Mouse (Mus musculus) layer of hippocampus, adult 2 months (tissue): Measurements from ENCODE around the gene Fat1. TPM values are rescaled to one million over a fixed set of nuclear protein-coding genes. Genes with fewer than 3 reads are reported as not detected.
"Not testable (repeated sequence)": the region's sequence is repeated elsewhere in the genome, so short reads cannot be mapped to it uniquely, and the experiment has no call there.

ENCODE experiments used
- DNase-seq, 2 experiments: peaks; one replicate each; pipeline ENCODE4 v3.0.0; 2022; ENCODE audit warnings: low spot score in 2 of 2
- H3K27ac ChIP-seq: fragments of 200-600 bp; 2 replicates; pipeline ENCODE4 v1.8.1; 2022
- H3K4me3 ChIP-seq: fragments of 200-600 bp; 2 replicates; pipeline ENCODE4 v1.8.1; 2022; ENCODE audit warnings: mild to moderate bottlenecking
- CTCF ChIP-seq: fragments of 200-600 bp; conservative IDR thresholded peaks from 2 replicates; pipeline ENCODE4 v1.8.1; 2022; ENCODE audit warnings: antibody characterized with exemption, mild to moderate bottlenecking, moderate library complexity
- total RNA-seq, 2 experiments: library from RNA; stranded (reverse); gene quantifications; 2 replicates each; pipeline ENCODE4 v1.2.3; 2021

Fat1 gene
- total RNA-seq, 2 experiments from 2014 or later: 22.2 to 24.7 TPM

DNA sequence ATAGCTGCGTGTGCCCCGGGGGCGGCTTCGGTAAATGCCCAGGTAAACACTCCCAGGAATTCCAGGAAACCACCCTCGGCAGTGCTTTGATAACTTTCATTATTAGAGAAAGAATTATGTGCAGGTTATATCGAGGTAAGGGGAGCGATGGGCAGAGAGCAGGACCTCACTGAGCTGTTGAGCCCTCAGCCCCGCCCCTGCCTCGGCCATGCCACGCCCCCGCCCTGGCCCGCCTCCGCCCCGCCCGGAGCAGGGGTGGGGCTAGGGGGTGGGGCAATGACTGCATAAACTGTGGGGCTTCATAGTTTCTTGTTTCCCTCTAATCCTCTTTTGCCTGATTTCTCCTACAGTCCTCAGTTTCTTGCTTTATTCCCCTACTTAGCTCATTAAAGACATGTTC is 103.1 kb downstream of the Fat1 start:
- H3K27ac ChIP-seq: no peak overlapping the region
- H3K4me3 ChIP-seq: no peak overlapping the region
- no peak for TF ChIP-seq CTCF
- DNase-seq: no peak

GRCm38 (mm10) chr8:45044160-45044559 is 108.9 kb downstream of the Fat1 start:
- no peak for TF ChIP-seq CTCF
- Histone ChIP-seq H3K27ac (no peak overlapping the region), H3K4me3 (no peak overlapping the region)
- DNase-seq: no peak

GRCm38 (mm10) chr8:45050451-45050850 is 115.2 kb downstream of the Fat1 start:
- no peak overlapping the region for H3K27ac ChIP-seq
- DNase-seq: no peak
- no peak for TF ChIP-seq CTCF
- H3K4me3 ChIP-seq: no peak overlapping the region

GRCm38 (mm10) chr8:45051236-45051635 is 116.0 kb downstream of the Fat1 start:
- no peak overlapping the region for H3K27ac ChIP-seq
- no peak for DNase-seq
- no peak for TF ChIP-seq CTCF

DNA sequence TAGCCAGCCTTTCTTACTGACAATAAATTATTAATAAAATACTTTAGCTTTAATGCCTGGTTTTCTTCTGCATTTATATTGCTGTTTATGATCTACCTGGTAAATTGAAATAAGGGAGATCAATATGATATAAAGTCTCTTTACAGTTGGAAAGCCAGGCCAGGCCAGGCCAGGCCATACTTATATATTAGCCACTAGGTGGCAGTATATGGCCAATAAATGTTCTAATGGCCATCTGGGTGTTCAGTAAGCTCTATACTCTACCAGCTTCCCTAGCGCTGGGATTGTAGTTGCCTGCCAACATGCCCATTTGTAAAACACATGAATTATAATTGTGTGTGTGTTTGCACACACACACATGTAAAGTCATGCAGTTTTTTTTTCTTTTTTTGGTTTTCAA is 117.0 kb downstream of the Fat1 start:
- H3K27ac ChIP-seq: no peak overlapping the region
- TF ChIP-seq CTCF: peak; percentile 75
- H3K4me3 ChIP-seq: no peak overlapping the region
- DNase-seq: no peak

More at GRCm38 (mm10) chr8:45051236-45051635, 116.0 kb downstream of the Fat1 start:
- no peak overlapping the region for H3K4me3 ChIP-seq

DNA sequence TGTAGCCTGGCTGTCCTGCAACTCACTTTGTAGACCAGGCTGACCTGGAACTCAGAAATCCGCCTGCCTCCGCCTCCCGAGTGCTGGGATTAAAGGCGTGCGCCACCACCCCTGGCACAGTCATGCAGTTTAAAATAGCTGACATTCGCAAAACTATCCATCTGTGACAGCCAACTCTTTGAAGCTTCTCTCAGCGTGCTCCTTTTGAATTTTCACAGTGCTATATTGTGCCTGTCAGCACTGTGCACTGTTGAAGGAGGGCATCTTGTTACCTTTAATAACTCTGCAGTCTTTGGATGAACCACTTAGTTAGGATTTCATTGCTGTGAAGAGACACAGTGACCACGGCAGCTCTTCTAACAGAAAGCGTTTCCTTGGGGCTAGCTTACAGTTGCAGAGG is 117.4 kb downstream of the Fat1 start:
- no peak overlapping the region for H3K27ac ChIP-seq
- TF ChIP-seq CTCF: no peak
- H3K4me3 ChIP-seq: no peak overlapping the region
- no peak for DNase-seq

DNA sequence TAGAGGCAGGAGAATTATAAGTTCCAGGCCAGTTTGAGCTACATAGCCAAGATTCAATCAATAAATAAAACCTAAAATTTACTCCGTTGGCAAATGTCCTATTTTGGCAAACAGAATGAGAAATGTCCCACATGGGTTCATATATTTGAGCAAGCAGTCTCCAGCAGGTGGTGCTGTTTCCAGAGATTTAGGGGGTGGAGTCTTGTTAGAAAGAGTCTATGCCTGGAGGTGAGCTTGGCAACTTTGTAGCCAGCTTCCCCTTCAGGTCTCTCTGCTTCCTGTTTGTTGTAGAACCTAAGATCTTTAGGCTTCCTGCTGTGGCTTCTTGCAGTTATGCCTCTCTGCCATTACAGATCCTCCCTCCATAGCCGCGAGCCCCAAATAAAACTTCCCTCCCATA is 120.3 kb downstream of the Fat1 start:
- H3K27ac ChIP-seq: no peak overlapping the region
- TF ChIP-seq CTCF: peak; percentile 35
- DNase-seq: no peak
- no peak overlapping the region for H3K4me3 ChIP-seq

GRCm38 (mm10) chr8:45056810-45057209 is 121.6 kb downstream of the Fat1 start:
- peak; percentile 55 for TF ChIP-seq CTCF
- H3K27ac ChIP-seq: no peak overlapping the region
- no peak for DNase-seq

DNA sequence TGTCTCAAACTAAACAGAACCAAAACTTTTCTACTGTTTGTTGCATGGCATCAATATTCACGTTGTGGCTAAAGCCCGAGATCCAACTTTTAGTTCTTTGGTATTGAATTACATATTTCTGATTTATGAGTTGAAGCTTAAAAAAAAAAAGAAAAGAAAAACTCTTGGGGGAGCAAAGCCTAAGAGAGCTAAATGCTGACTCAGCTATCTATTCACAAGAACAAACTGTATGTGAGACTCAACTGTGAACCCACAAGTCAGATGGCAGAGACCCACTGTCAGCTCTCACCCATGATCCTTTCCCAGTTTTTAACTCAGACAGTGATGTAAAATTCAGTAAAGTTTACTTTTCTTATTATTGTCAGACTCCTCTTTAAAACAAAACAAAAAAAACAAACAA is 124.8 kb downstream of the Fat1 start:
- Histone ChIP-seq H3K4me3 (no peak overlapping the region), H3K27ac (no peak overlapping the region)
- no peak for DNase-seq
- no peak for TF ChIP-seq CTCF

More at GRCm38 (mm10) chr8:45056810-45057209, 121.6 kb downstream of the Fat1 start:
- H3K4me3 ChIP-seq: no peak overlapping the region

DNA sequence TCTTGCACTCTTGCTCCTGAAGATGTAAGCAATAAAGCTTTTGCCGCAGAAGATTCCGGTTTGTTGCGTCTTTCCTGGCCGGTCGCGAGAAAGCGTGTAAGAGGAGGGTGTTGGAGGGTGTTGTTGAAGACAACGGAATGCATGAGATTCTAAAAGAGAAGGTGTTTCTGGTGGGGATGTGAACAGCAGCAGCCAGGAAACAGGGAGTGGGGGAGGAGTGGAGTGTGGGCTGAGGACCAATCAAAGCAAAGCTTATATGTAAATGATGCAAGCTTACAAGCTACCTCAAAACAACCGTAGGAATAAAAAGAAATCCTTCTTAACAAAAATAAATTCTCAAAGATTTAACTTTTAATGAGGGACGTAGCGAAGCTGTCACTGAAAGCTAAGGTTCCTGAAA is 127.1 kb downstream of the Fat1 start:
- Histone ChIP-seq H3K27ac (no peak overlapping the region), H3K4me3 (no peak overlapping the region)
- TF ChIP-seq CTCF: no peak
- DNase-seq: no peak

GRCm38 (mm10) chr8:45062982-45063924 is 128.0 kb downstream of the Fat1 start:
- no peak for DNase-seq
- Histone ChIP-seq H3K4me3 (no peak overlapping the region), H3K27ac (no peak overlapping the region)
- no peak for TF ChIP-seq CTCF

GRCm38 (mm10) chr8:45064197-45064869 is 129.1 kb downstream of the Fat1 start:
- DNase-seq: no peak
- no peak overlapping the region for H3K27ac ChIP-seq
- no peak overlapping the region for H3K4me3 ChIP-seq
- TF ChIP-seq CTCF: no peak

DNA sequence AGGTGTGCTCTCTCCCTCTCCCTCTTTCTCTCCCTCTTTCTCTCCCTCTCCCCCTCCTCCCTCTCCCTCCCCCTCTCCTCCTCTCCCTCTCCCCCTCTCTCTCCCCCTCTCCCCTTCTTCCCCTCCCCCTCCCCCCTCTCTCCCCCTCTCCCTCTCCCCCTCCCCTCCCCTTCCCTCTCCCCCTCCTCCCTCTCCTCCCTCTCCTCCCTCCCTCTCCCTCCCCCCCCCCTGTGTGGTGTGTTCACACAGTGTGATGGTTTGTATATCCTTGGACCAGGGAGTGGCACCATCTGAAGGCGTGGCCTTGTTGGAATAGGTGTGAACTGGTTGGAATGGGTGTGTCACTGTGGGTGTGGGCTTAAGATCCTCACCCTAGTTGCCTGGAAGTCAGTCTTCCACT is 130.1 kb downstream of the Fat1 start:
- not testable (repeated sequence) for H3K27ac ChIP-seq, H3K4me3 ChIP-seq, DNase-seq

DNA sequence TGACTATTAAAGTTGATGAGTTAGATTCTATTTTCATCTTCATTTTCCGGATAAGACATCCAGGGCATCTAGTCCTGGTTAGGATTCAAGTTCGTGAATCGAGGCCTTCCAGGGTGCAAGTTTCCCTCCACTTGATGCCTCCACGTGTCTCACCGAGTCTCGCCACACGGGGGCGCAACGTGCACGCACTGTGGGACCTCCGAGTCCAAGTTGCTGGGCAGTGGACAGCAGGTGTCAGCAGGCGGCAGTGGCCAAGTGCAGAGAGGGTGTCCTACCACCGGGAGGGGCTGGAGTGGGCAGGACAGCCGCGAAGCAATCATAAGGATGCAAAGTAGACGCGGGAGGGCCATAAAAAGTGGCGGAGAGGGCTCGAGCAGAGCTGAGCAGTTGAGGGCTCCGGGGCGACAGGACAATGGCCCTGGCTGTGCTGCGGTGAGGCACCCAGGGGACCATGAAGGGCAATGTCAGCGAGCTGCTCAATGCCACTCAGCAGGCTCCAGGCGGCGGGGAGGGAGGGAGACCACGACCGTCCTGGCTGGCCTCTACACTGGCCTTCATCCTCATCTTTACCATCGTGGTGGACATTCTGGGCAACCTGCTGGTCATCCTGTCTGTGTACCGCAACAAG is 133.6 kb downstream of the Fat1 start, which contains the start of gene Mtnr1a:
TSS of gene Mtnr1a (plus strand) at position 379 of the 628 bp plus-strand sequence.
- peak within 1 kb of the TSS; percentile 49 for H3K4me3 ChIP-seq
- no peak within 1 kb of the TSS for H3K27ac ChIP-seq

More for the DNA sequence above, 133.6 kb downstream of the Fat1 start, which contains the start of gene Mtnr1a:
- peak; percentile 99 for TF ChIP-seq CTCF
- DNase-seq: peak; percentile 83 to 95
